19 mouse cellular contexts compared by ENCODE assay signal in the genomic region with DNA sequence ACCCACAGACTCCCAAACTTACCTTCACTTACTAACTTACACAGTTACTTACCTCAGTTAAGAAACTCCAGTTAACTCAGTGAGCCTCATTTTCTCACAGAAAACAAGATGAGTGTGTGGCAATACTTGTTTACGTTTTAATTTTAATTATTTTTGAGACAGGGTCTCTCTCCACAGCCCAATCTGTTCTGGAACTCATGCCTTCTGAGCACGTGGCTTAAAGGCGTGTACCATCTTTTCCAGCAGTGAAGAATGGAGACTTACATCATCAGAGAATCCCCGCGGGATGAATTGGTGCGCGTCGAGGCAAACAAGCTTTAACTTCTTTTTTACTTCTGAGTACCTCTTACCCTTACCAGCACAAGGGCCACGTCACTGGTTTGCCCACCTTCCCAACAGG.
"Had no signal": no experiment of that assay in that cellular context is flagged by ENCODE, and none has a peak within 500 bp of the region (broad histone marks: within the 10 kb centered on the region; RNA-seq: fewer than 3 reads in every experiment).

No protein-coding gene starts in this region.

- H3K36me3 ChIP-seq: lung, embryonic 15.5 days; midbrain, embryonic 10.5 days; midbrain, embryonic 12.5 days; neural tube, embryonic 13.5 days; neural tube, embryonic 15.5 days had no signal

- DNase-seq: lung, adult 2 months; lung, postnatal 10 days; lung, postnatal 4 days; midbrain, embryonic 14.5 days; retina, postnatal 1 day; right cerebral cortex, adult 18-20 months; right cerebral cortex, postnatal 25 days; right cerebral cortex, postnatal 4 days; spleen, adult 18-20 months; thymus, adult 18-20 months; thymus, postnatal 14 days; thymus, postnatal 36 days had no signal

- H3K27me3 ChIP-seq: lung, embryonic 15.5 days; midbrain, embryonic 12.5 days; neural tube, embryonic 13.5 days; neural tube, embryonic 15.5 days had no signal

- H3K4me3 ChIP-seq: lung, embryonic 15.5 days; midbrain, embryonic 10.5 days; midbrain, embryonic 12.5 days; myocyte; neural tube, embryonic 13.5 days; neural tube, embryonic 15.5 days had no signal

- H3K4me1 ChIP-seq: midbrain, embryonic 10.5 days; midbrain, embryonic 12.5 days; neural tube, embryonic 13.5 days; neural tube, embryonic 15.5 days had no signal

- H3K9ac ChIP-seq: lung, embryonic 15.5 days; midbrain, embryonic 12.5 days; neural tube, embryonic 13.5 days; neural tube, embryonic 15.5 days had no signal

- H3K9me3 ChIP-seq: lung, embryonic 15.5 days; midbrain, embryonic 10.5 days; midbrain, embryonic 12.5 days; neural tube, embryonic 13.5 days; neural tube, embryonic 15.5 days had no signal

- H3K4me2 ChIP-seq: lung, embryonic 15.5 days; midbrain, embryonic 12.5 days; neural tube, embryonic 13.5 days; neural tube, embryonic 15.5 days had no signal

- ATAC-seq: midbrain, embryonic 16.5 days had no signal

- H3K27ac ChIP-seq: lung, embryonic 15.5 days; midbrain, embryonic 12.5 days; neural tube, embryonic 13.5 days; neural tube, embryonic 15.5 days had no signal
